Mouse (Mus musculus) heart, embryonic 12.5 days (tissue): ENCODE results near the gene Baat. TPM values are rescaled to one million over a fixed set of nuclear protein-coding genes. Genes with fewer than 3 reads are reported as not detected.
"Not testable (repeated sequence)": the region's sequence is repeated elsewhere in the genome, so short reads cannot be mapped to it uniquely, and the experiment has no call there.

Experiments used
- ATAC-seq: fragments of 200-750 bp; cut with Nextera tagmentation; 2 replicates; pipeline ENCODE4 v1.8.0; 2017; ENCODE audit warnings: moderate TSS enrichment, moderate library complexity; ENCODE audit not compliant: insufficient number of reproducible peaks, low FRiP score
- H3K27ac ChIP-seq: fragments of 300-500 bp; sonication (generic); 2 replicates; pipeline ENCODE4 v1.5.1; 2016; ENCODE audit warnings: mild to moderate bottlenecking, moderate library complexity; ENCODE audit not compliant: poor library complexity, severe bottlenecking
- H3K27me3 ChIP-seq: fragments of 300-500 bp; sonication (generic); replicated peaks from 2 replicates; pipeline ENCODE4 v1.6.1; 2016; ENCODE audit warnings: mild to moderate bottlenecking, moderate library complexity
- H3K36me3 ChIP-seq: fragments of 300-500 bp; sonication (generic); 2 replicates; pipeline ENCODE4 v1.6.1; 2016; ENCODE audit warnings: mild to moderate bottlenecking, moderate library complexity
- H3K4me1 ChIP-seq: fragments of 300-500 bp; sonication (generic); replicated peaks from 2 replicates; pipeline ENCODE4 v1.6.1; 2016; ENCODE audit warnings: mild to moderate bottlenecking
- H3K4me2 ChIP-seq: fragments of 300-500 bp; sonication (generic); 2 replicates; pipeline ENCODE4 v1.6.1; 2016; ENCODE audit warnings: mild to moderate bottlenecking, moderate library complexity
- H3K4me3 ChIP-seq: fragments of 300-500 bp; sonication (generic); 2 replicates; pipeline ENCODE4 v1.5.1; 2016; ENCODE audit warnings: mild to moderate bottlenecking
- H3K9ac ChIP-seq: fragments of 300-500 bp; sonication (generic); 2 replicates; pipeline ENCODE4 v1.6.1; 2016; ENCODE audit warnings: mild to moderate bottlenecking, moderate library complexity
- H3K9me3 ChIP-seq: fragments of 300-500 bp; sonication (generic); replicated peaks from 2 replicates; pipeline ENCODE4 v1.6.1; 2016; ENCODE audit warnings: mild to moderate bottlenecking, moderate library complexity
- WGBS: fragments of 180-500 bp; shearing (Covaris S2); methylation state at CpG from one replicate; pipeline ENCODE4 v1.1.7; 2016; 5-methylcytosine and 5-hydroxymethylcytosine counted together
- polyA plus RNA-seq: library from polyadenylated mRNA; unstranded; fragments of >200 nt; fragmentation: Nextera tagmentation; extraction: Ambion mirVana; gene quantifications from 2 replicates; pipeline ENCODE4 v1.2.1, GENCODE M21; 2016

The Baat gene
- polyA plus RNA-seq, 1 experiment from 2014 or later: not detected

DNA sequence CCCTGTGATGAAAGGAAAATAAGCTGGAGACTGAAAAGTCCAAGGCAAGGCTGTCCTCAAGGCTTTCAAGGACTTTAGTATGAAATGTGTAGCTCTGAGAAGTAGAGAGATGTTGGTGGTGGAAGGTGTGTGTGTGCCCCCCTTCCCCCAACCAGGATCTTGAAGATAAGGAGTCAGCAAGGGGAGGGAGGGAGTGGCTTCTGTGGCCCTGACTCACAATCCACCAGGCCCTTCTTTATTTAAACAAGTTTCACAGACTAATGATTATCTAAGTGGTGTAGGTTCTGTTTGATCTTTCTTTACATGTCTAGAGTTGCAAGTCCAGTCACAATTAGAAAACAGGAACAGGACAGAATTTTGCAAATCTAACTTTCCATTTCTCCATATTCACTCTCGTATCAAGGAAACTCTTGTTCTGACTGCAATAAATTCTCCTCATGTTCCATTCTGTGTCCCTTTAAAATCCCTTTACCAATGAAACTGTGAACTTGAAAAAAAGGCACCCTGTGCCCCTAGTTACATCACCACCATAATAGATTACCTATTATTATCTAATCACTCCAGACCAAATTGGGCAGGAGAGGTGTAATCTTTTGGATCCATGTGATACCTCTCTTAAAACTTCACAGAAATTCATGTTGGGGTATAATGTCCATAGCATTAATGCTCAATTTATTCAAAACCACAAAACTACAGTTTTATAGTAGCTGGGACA is 55.1 kb downstream of the Baat start:
- H3K27me3 ChIP-seq, ATAC-seq, H3K27ac ChIP-seq, H3K4me1 ChIP-seq, H3K9me3 ChIP-seq, H3K9ac ChIP-seq, H3K4me2 ChIP-seq, H3K36me3 ChIP-seq, H3K4me3 ChIP-seq: not testable (repeated sequence)
- 62% methylated on average over 1 of the region's 1 CpGs for WGBS

Other genes with a start within 250 kb of the Baat start
- gene Acnat2, start 98.4 kb downstream of the Baat start, polyA plus RNA-seq: not detected in 2 replicates
- gene Acnat1, start 32.6 kb downstream of the Baat start, polyA plus RNA-seq: not detected in 2 replicates
- 69.1 and 71.4 TPM in 2 replicates for gene Mrpl50, start 14.5 kb upstream of the Baat start, polyA plus RNA-seq
- 8.0 and 8.3 TPM in 2 replicates for gene Zfp189, start 14.6 kb upstream of the Baat start, polyA plus RNA-seq
- gene Aldob, start 43.0 kb upstream of the Baat start, polyA plus RNA-seq: 0.39 and 0.42 TPM in 2 replicates
- gene Tmem246, start 91.3 kb upstream of the Baat start, polyA plus RNA-seq: 47.5 and 48.0 TPM in 2 replicates
- gene Rnf20, start 125.4 kb upstream of the Baat start, polyA plus RNA-seq: 29.2 and 30.2 TPM in 2 replicates
- gene Ppp3r2, start 175.5 kb upstream of the Baat start, polyA plus RNA-seq: 0.09 and 0.10 TPM in 2 replicates